Mouse (Mus musculus): ENCODE measurements around the gene Kit. TPM values are rescaled to one million over a fixed set of nuclear protein-coding genes. Genes with fewer than 3 reads are reported as not detected.

Kit gene
- polyA plus RNA-seq, 1 experiment from 2014 or later: 19.6 TPM

DNA sequence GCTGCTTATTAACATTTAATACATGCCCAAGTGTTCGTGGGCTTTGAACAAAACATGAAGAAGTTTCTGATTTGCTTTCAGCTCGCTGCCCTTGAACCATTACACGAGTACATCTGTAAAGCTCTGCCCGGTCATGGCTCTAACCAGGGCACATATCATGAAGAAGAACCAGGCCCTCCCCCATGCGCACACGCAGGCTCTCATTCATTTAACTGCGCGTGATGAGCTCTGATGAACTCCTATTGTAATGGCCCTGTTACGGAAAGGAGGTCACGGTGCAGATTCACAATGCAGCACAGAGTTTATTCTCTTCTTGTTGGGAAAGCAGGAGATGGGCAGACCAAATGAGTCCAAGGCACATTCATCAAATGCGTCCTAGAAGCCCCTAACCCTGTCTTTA, 17.1 kb upstream of the Kit start:
- DNase-seq (ENCODE audit: low spot score, missing footprints) (no peak), ATAC-seq (ENCODE audit: low FRiP score) (no peak)
- Histone ChIP-seq H3K36me3 (ENCODE audit: control insufficient read depth, insufficient read depth, low read length) (no peaks in the 10 kb centered on the region), H3K9me3 (ENCODE audit: control insufficient read depth, low read length) (peaks cover 1% of the 10 kb centered on the region; the same call in 1 of the 2 replicates), H3K27me3 (ENCODE audit: control insufficient read depth, insufficient read depth, low read length) (no peaks in the 10 kb centered on the region), H3K4me3 (ENCODE audit: low read depth, low read length) (no peak overlapping the region), H3K4me1 (ENCODE audit: control insufficient read depth, insufficient read depth, low read length) (no peaks in the 10 kb centered on the region), H3K27ac (ENCODE audit: low read depth, low read length) (no peak overlapping the region), H3K9ac (ENCODE audit: low read length) (no peak overlapping the region), H3K4me2 (no peak overlapping the region)
- WGBS: 75% methylated on average over 11 of the region's 11 CpGs

DNA sequence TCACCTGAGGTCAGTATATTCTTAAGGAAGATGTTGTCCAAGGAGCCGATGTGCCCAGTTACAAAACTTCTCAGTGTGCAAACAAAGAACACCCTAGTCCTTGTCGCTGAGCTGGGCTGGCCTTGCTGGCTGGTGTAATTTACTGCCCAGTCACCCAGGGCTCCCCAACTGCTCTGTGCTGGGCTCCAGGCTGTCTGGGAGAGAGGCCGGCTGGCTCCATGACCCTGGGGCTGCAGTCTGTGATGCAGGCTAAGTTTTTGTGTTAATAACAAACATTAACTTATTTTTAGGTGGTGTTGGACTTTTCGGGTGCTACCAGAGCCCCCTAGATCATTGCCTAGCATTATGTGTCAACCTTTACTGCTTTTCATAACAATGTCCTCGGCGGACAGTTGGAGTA, 15.4 kb upstream of the Kit start:
- no peak overlapping the region for H3K27ac ChIP-seq (ENCODE audit: low read depth, low read length)
- H3K4me1 ChIP-seq (ENCODE audit: control insufficient read depth, insufficient read depth, low read length): no peaks in the 10 kb centered on the region
- DNase-seq (ENCODE audit: low spot score, missing footprints): no peak
- H3K36me3 ChIP-seq (ENCODE audit: control insufficient read depth, insufficient read depth, low read length): no peaks in the 10 kb centered on the region
- H3K4me3 ChIP-seq (ENCODE audit: low read depth, low read length): no peak overlapping the region
- no peak overlapping the region for H3K4me2 ChIP-seq
- no peak for ATAC-seq (ENCODE audit: low FRiP score)
- H3K9ac ChIP-seq (ENCODE audit: low read length): no peak overlapping the region
- no peaks in the 10 kb centered on the region for H3K27me3 ChIP-seq (ENCODE audit: control insufficient read depth, insufficient read depth, low read length)
- 86% methylated on average over 6 of the region's 6 CpGs for WGBS
- H3K9me3 ChIP-seq (ENCODE audit: control insufficient read depth, low read length): no peaks in the 10 kb centered on the region

DNA sequence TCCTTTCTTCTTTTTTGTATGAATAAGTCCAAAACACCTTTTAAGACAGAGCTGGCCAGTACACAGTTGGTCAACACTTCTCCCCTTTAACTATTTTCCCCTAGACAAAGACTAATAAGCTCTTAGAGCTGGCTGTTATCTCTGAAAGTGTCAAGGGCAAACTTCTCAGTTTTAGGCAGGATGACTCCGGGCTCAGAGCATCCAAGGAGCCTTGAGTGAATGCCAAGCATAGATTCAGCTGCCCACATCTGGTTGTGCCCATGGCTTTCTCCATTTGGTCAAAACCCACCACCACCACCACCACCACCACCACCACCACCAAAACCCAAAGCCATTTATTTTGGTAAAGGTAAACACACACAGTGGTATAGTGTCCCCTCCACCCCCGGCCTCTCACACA, 13.5 kb upstream of the Kit start:
- H3K9me3 ChIP-seq (ENCODE audit: control insufficient read depth, low read length): no peaks in the 10 kb centered on the region
- no peak for ATAC-seq (ENCODE audit: low FRiP score)
- H3K27ac ChIP-seq (ENCODE audit: low read depth, low read length): no peak overlapping the region
- H3K9ac ChIP-seq (ENCODE audit: low read length): no peak overlapping the region
- DNase-seq (ENCODE audit: low spot score, missing footprints): no peak
- no peaks in the 10 kb centered on the region for H3K36me3 ChIP-seq (ENCODE audit: control insufficient read depth, insufficient read depth, low read length)
- H3K27me3 ChIP-seq (ENCODE audit: control insufficient read depth, insufficient read depth, low read length): no peaks in the 10 kb centered on the region
- H3K4me2 ChIP-seq: no peak overlapping the region
- no peak overlapping the region for H3K4me3 ChIP-seq (ENCODE audit: low read depth, low read length)
- H3K4me1 ChIP-seq (ENCODE audit: control insufficient read depth, insufficient read depth, low read length): no peaks in the 10 kb centered on the region
- whole genome bisulfite sequencing: 91% methylated on average over 2 of the region's 2 CpGs

DNA sequence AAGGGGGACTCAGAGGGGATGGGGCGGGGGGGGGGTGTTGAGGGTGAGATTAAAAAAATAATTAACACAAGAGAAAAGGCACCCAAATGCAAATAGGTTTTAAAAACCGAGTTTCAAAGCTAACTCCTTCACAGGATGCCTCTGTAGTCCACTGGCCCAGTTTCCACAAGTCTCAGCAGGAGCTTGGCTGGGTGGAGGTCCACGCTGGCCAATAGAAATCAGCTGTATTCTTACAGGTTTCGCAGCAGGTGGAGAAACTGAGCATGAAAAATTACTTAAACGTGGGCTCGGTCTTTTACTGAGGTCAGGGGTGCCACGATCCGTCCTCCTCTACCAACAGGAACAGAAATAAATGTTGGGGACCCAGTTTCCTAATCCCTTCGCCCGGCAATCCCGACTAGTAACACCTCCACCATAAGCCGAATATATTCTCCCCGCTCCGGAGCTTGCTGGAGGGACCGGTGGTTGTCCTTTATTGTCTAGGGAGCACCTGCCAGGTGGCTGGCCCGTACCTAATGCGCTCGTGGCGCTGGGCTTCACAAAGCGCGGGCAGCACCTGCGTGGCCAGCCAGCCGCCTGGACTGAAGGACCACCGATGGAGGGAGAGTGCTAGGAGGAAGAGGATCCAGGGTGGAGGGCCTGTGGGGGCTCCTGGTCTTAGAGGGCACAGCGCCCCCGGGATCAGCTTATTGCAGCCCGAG, 415 bp upstream of the Kit start:
- Histone ChIP-seq H3K27ac (ENCODE audit: low read depth, low read length) (no peak overlapping the region), H3K9me3 (ENCODE audit: control insufficient read depth, low read length) (no peaks in the 10 kb centered on the region), H3K9ac (ENCODE audit: low read length) (peak overlapping the region; percentile 73), H3K27me3 (ENCODE audit: control insufficient read depth, insufficient read depth, low read length) (peaks cover 4% of the 10 kb centered on the region; the same call in 1 of the 2 replicates), H3K4me3 (ENCODE audit: low read depth, low read length) (peak overlapping the region; percentile 68), H3K4me1 (ENCODE audit: control insufficient read depth, insufficient read depth, low read length) (peaks cover 8% of the 10 kb centered on the region), H3K36me3 (ENCODE audit: control insufficient read depth, insufficient read depth, low read length) (no peaks in the 10 kb centered on the region), H3K4me2 (peak overlapping the region; percentile 100)
- ATAC-seq (ENCODE audit: low FRiP score) (no peak), DNase-seq (ENCODE audit: low spot score, missing footprints) (no peak)
- WGBS: 4% methylated on average over 27 of the region's 27 CpGs

DNA sequence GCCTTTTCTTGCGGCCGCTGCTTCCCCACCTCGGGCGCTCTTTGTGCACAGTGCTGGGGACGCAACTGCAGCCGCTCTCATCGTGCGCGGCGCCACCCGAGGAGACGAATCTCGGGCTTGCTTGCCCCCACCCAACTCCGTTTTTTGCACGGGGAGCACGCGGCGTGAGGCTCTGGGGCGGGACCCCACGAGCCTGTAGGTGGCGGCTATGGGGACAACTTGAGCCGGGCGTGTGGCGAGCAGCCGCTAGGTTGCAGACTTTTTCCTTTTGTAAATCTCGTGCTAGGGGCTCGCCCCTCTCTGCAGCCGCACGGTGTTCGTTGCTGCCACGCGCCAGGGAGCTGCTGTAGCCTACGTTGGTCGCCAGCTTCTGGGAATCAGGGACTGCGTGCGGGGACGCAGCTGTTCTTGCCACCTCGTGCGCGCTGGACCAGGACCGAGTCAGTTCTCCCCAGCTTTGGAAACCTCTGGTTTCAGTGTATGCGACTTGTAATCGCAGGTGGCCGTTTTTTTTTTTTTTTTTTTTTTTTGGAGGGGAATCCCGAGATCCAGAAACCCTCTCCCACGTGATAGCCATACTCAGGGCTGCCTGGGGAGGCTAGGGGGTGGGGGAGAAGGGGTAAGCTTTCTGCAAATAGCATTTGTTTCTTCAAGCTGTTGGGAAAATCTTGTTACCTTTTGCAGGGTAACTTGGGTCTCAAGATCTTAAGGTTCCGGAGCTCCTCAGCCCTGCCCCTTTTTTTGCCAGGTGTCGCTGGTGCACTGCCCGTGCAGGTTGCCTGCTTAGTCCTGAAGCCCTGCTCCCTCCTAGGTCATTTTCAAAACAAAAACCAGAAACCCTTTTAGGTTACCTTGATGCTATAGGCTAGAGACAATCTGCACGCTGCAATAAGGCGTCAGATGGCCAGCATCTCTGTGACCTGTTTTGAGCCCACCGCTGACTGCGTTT, 1.1 kb downstream of the Kit start:
- Histone ChIP-seq H3K4me3 (ENCODE audit: low read depth, low read length) (peak overlapping the region; percentile 68), H3K9me3 (ENCODE audit: control insufficient read depth, low read length) (no peaks in the 10 kb centered on the region), H3K4me2 (peak overlapping the region; percentile 100), H3K9ac (ENCODE audit: low read length) (peak overlapping the region; percentile 73), H3K27ac (ENCODE audit: low read depth, low read length) (no peak overlapping the region), H3K27me3 (ENCODE audit: control insufficient read depth, insufficient read depth, low read length) (peaks cover 4% of the 10 kb centered on the region; the same call in 1 of the 2 replicates), H3K36me3 (ENCODE audit: control insufficient read depth, insufficient read depth, low read length) (no peaks in the 10 kb centered on the region), H3K4me1 (ENCODE audit: control insufficient read depth, insufficient read depth, low read length) (peaks cover 8% of the 10 kb centered on the region)
- DNase-seq (ENCODE audit: low spot score, missing footprints): peak; percentile 96
- under 1% methylated on average over 53 of the region's 53 CpGs for WGBS
- peak; percentile 78 for ATAC-seq (ENCODE audit: low FRiP score)

DNA sequence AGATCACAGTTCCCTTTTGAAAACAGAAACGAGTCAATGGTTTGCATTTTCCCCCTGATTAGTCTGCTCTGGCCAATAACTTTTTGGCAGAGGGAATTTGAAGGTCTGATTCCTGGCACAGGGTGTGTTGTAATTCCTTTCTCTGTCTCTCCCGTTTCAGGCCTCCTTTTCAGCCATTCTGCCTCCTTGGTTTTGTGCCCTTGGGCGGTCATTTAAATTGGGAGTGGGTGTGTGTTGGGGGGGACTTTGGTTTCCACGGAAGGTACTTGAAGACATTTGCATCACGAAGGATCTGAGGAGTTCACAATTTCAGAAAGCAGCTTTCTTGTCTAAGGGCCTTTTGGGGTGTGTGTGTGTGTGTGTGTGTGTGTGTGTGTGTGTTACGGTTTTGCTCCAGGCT, 2.0 kb downstream of the Kit start:
- Histone ChIP-seq H3K9ac (ENCODE audit: low read length) (no peak overlapping the region; the same call in 1 of the 2 replicates), H3K27me3 (ENCODE audit: control insufficient read depth, insufficient read depth, low read length) (peaks cover 4% of the 10 kb centered on the region; the same call in 1 of the 2 replicates)
- 28% methylated on average over 6 of the region's 6 CpGs for WGBS

DNA sequence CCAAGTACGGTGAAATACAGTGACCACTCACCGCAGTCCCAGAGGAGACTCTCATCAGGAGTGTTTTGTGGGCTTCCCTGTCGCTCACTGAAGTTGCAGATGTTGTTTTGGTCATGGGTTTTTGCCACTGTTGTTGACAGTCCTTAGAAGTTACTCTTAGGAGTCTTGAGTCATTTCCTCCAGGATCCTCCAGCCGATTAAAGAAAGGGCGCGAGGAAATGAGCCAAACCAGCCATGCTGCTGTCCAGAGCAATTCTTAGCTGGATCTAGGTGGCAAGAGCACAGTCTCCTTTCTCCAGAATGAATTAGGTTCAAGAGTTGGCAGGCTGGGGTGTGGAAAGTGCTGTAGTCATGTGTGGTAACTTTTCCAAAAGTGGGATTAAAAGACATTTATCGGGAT, 3.4 kb downstream of the Kit start:
- Histone ChIP-seq H3K9me3 (ENCODE audit: control insufficient read depth, low read length) (no peaks in the 10 kb centered on the region), H3K4me1 (ENCODE audit: control insufficient read depth, insufficient read depth, low read length) (peaks cover 8% of the 10 kb centered on the region), H3K27ac (ENCODE audit: low read depth, low read length) (no peak overlapping the region), H3K4me3 (ENCODE audit: low read depth, low read length) (no peak overlapping the region), H3K4me2 (no peak overlapping the region), H3K36me3 (ENCODE audit: control insufficient read depth, insufficient read depth, low read length) (no peaks in the 10 kb centered on the region), H3K27me3 (ENCODE audit: control insufficient read depth, insufficient read depth, low read length) (peaks cover 4% of the 10 kb centered on the region; the same call in 1 of the 2 replicates), H3K9ac (ENCODE audit: low read length) (no peak overlapping the region)
- peak; percentile 79 for DNase-seq (ENCODE audit: low spot score, missing footprints)
- WGBS: 80% methylated on average over 7 of the region's 7 CpGs
- ATAC-seq (ENCODE audit: low FRiP score): no peak

More for the DNA sequence above, 2.0 kb downstream of the Kit start:
- Histone ChIP-seq H3K4me2 (peak overlapping the region; percentile 100), H3K36me3 (ENCODE audit: control insufficient read depth, insufficient read depth, low read length) (no peaks in the 10 kb centered on the region), H3K4me1 (ENCODE audit: control insufficient read depth, insufficient read depth, low read length) (peaks cover 8% of the 10 kb centered on the region), H3K9me3 (ENCODE audit: control insufficient read depth, low read length) (no peaks in the 10 kb centered on the region), H3K27ac (ENCODE audit: low read depth, low read length) (no peak overlapping the region), H3K4me3 (ENCODE audit: low read depth, low read length) (0 out of 2 replicates have a peak overlapping the region, but pooled peaks have one; percentile 68)
- ATAC-seq (ENCODE audit: low FRiP score): no peak
- no peak for DNase-seq (ENCODE audit: low spot score, missing footprints)

DNA sequence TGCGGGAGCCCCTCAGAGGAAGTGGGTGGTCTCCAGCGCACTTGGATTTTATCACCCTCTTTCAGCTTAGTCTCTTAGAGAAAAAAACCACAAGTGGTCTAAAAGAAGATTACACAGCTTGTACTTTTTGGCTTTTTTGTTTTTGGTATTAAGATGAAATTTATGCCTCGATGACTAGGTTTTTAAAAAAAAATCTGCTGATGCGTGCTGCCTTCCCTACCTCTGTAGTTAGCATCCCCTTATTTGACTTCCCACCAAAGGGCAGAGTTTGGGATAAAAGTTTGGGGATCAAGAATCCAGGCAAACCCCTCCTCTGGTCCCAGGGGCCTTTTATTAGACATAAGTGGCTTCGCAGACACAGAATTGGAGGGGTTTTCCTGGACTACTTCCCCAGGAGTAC, 4.5 kb downstream of the Kit start:
- DNase-seq (ENCODE audit: low spot score, missing footprints) (peak; percentile 21), ATAC-seq (ENCODE audit: low FRiP score) (no peak)
- Histone ChIP-seq H3K9me3 (ENCODE audit: control insufficient read depth, low read length) (no peaks in the 10 kb centered on the region), H3K4me1 (ENCODE audit: control insufficient read depth, insufficient read depth, low read length) (peaks cover 8% of the 10 kb centered on the region), H3K27ac (ENCODE audit: low read depth, low read length) (no peak overlapping the region), H3K4me2 (no peak overlapping the region), H3K36me3 (ENCODE audit: control insufficient read depth, insufficient read depth, low read length) (no peaks in the 10 kb centered on the region), H3K9ac (ENCODE audit: low read length) (no peak overlapping the region), H3K4me3 (ENCODE audit: low read depth, low read length) (no peak overlapping the region), H3K27me3 (ENCODE audit: control insufficient read depth, insufficient read depth, low read length) (peaks cover 4% of the 10 kb centered on the region; the same call in 1 of the 2 replicates)
- 83% methylated on average over 5 of the region's 5 CpGs for WGBS

All from midbrain, embryonic 11.5 days (tissue).